Mouse (Mus musculus): ENCODE results near the gene Mindy4. TPM values are rescaled to one million over a fixed set of nuclear protein-coding genes. Genes with fewer than 3 reads are reported as not detected.

Gene Mindy4
- polyA plus RNA-seq (2015; fragmentation: Nextera tagmentation; extraction: Ambion mirVana) = 0.82 and 1.2 TPM in 2 replicates

DNA sequence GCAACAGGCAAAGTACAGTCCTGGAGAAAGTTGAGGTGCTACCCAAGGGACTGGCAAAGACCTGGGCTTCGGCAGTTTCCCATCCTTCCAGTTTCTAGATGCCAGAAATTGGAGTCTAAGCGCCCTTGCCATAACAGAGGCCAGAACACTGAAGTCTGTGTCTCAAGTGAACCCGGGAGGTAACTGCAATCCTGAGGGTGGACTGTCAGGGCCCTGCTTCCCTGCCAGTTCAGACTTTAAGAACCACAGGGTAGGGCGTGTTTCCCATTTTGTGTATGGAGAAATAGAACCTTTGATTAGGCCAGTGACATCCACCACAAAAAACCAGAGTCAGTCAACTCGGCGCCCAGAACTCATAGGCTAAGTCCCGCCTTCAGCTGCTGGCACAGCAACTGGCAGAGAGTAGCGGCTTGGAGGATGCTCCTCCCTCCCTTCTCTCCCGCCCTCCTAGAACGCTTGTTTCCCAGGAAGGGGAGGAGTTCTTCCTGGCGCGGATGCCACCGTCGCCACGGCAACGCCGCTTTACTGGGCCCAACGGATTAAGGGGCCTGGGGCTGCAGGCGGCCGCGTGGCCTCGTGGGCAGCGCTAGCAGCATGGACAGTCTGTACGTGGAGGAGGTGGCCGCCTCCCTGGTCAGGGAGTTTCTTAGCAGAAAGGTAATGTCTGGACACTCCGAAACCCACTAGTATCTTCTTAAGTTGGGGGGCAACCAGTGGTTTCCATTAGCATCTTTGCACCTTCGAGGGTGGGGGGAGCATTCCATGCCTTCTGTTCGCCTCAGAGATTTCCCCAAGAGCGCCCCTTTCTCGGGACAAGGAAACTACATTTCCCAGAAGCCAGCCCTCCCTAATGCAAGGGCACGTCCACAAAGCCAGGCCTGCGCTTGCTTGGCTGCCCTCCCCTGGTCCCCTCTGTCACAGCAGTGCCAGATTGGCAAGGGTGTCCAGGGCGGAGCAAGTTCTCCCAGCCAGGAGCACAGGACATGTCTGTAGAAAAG is at the start of gene Mindy4:
Mindy4 (plus strand) TSS at position 471 of the 998 bp plus-strand sequence.
- H3K27me3 ChIP-seq (ENCODE audit: control insufficient read depth, insufficient read depth, low read depth, low read length) = no peaks in the 10 kb centered on the region

DNA sequence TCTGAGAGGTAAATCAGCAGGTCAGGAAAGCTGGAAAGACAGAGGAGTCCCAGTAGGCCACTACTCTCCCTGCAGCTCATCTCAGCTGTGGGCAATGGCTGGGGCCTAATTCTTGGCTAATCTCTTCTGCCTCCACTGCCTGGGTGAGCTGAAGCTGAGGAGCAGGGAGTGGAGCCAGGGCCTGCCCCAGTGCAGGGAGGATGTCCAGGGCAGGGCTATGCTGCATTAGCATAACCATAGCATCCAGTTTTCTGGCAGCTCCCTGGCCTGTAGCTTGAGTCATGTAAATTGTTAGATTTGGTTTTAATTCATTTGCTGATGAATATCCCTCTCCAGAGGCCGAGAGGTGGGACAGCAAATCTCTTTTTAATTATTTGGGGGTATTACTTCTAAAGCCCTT is 43.9 kb upstream of the Mindy4 start:
- no peak for ATAC-seq (ENCODE audit: low read depth)
- Histone ChIP-seq H3K4me1 (ENCODE audit: control insufficient read depth, low read depth, low read length) (no peaks in the 10 kb centered on the region), H3K27ac (ENCODE audit: low read length) (no peak overlapping the region), H3K36me3 (ENCODE audit: control insufficient read depth, insufficient read depth) (no peaks in the 10 kb centered on the region), H3K9me3 (replicated peaks; ENCODE audit: control insufficient read depth, low read length) (no peaks in the 10 kb centered on the region), H3K4me3 (ENCODE audit: low read depth, low read length) (no peak overlapping the region), H3K4me2 (ENCODE audit: low read depth, low read length) (no peak overlapping the region), H3K27me3 (ENCODE audit: control insufficient read depth, insufficient read depth, low read depth, low read length) (no peaks in the 10 kb centered on the region), H3K9ac (ENCODE audit: low read depth, low read length) (no peak overlapping the region)
- WGBS (ENCODE audit: insufficient replicate concordance) = 26% methylated on average over 1 of the region's 1 CpGs

More for the DNA sequence above, at the start of gene Mindy4:
- no peaks in the 10 kb centered on the region for H3K36me3 ChIP-seq (ENCODE audit: control insufficient read depth, insufficient read depth)
- WGBS (ENCODE audit: insufficient replicate concordance) = 7% methylated on average over 33 of the region's 33 CpGs
- H3K4me2 ChIP-seq (ENCODE audit: low read depth, low read length) = peak within 1 kb of the TSS; percentile 66
- H3K4me1 ChIP-seq (ENCODE audit: control insufficient read depth, low read depth, low read length) = peaks cover 5% of the 10 kb centered on the region; the same call in 1 of the 2 replicates
- H3K9me3 ChIP-seq (replicated peaks; ENCODE audit: control insufficient read depth, low read length) = no peaks in the 10 kb centered on the region
- H3K27ac ChIP-seq (ENCODE audit: low read length) = no peak within 1 kb of the TSS
- H3K9ac ChIP-seq (ENCODE audit: low read depth, low read length) = peak within 1 kb of the TSS; percentile 12; the same call in 1 of the 2 replicates
- peak within 1 kb of the TSS; percentile 59 for H3K4me3 ChIP-seq (ENCODE audit: low read depth, low read length)
- ATAC-seq (ENCODE audit: low read depth) = peak; percentile 87

DNA sequence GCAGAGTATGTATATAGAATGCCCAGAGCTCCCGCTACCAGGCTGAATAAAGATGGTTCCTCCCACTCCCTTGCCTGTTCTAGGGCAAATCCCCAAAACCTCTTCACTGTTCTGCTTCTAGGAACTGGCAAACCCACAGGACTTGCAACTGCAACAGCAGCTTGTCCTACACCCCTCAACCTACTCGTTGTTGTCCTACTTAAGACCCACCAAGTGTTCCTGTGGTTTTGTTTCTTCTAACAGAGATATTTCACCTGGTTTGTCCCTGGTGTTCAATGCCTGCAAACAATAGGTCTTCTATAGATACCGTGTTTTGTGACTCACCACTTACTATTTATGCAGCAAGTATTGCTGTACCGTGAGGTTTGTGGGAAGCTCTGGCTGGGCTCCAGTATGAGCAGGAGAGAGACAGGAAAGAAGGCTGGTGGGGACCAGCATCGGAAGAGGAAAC is 41.8 kb upstream of the Mindy4 start:
- Histone ChIP-seq H3K27me3 (ENCODE audit: control insufficient read depth, insufficient read depth, low read depth, low read length) (no peaks in the 10 kb centered on the region; the same call in 1 of the 2 replicates), H3K4me3 (ENCODE audit: low read depth, low read length) (no peak overlapping the region), H3K36me3 (ENCODE audit: control insufficient read depth, insufficient read depth) (no peaks in the 10 kb centered on the region), H3K4me1 (ENCODE audit: control insufficient read depth, low read depth, low read length) (no peaks in the 10 kb centered on the region), H3K9ac (ENCODE audit: low read depth, low read length) (no peak overlapping the region), H3K27ac (ENCODE audit: low read length) (no peak overlapping the region), H3K4me2 (ENCODE audit: low read depth, low read length) (no peak overlapping the region), H3K9me3 (replicated peaks; ENCODE audit: control insufficient read depth, low read length) (no peaks in the 10 kb centered on the region)
- 47% methylated on average over 5 of the region's 5 CpGs for WGBS (ENCODE audit: insufficient replicate concordance)
- no peak for ATAC-seq (ENCODE audit: low read depth)

DNA sequence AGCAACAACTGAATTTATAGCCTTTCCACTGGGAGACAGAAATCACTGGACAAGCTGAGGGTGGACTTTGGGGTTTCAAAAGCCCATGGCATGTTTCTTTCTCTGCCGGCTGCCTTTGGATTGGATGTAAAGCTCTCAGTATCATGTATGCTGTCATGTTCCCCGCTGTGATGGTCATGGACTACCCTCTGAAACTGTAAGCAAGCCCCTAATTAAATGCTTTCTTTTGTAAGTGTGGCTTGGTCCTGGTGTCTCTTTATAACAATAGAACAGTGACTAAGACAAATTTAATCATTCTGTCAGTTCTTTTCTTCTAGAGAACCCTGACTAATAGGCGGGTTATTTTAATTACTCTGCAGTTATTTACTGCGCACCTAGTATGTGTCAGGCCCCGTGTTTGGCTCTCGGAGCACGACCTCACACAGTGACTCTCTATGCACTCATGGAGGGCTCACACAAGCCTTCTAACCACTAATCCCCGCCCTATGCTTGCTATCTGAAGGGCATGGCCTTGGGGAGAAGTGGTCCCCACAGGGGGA is 40.1 kb upstream of the Mindy4 start:
- no peak for ATAC-seq (ENCODE audit: low read depth)
- H3K9me3 ChIP-seq (replicated peaks; ENCODE audit: control insufficient read depth, low read length) = no peaks in the 10 kb centered on the region
- H3K9ac ChIP-seq (ENCODE audit: low read depth, low read length) = no peak overlapping the region
- no peaks in the 10 kb centered on the region for H3K4me1 ChIP-seq (ENCODE audit: control insufficient read depth, low read depth, low read length)
- H3K27me3 ChIP-seq (ENCODE audit: control insufficient read depth, insufficient read depth, low read depth, low read length) = no peaks in the 10 kb centered on the region; the same call in 1 of the 2 replicates
- WGBS (ENCODE audit: insufficient replicate concordance) = 62% methylated on average over 8 of the region's 8 CpGs
- H3K27ac ChIP-seq (ENCODE audit: low read length) = no peak overlapping the region
- H3K4me2 ChIP-seq (ENCODE audit: low read depth, low read length) = no peak overlapping the region
- H3K4me3 ChIP-seq (ENCODE audit: low read depth, low read length) = no peak overlapping the region
- no peaks in the 10 kb centered on the region for H3K36me3 ChIP-seq (ENCODE audit: control insufficient read depth, insufficient read depth)

DNA sequence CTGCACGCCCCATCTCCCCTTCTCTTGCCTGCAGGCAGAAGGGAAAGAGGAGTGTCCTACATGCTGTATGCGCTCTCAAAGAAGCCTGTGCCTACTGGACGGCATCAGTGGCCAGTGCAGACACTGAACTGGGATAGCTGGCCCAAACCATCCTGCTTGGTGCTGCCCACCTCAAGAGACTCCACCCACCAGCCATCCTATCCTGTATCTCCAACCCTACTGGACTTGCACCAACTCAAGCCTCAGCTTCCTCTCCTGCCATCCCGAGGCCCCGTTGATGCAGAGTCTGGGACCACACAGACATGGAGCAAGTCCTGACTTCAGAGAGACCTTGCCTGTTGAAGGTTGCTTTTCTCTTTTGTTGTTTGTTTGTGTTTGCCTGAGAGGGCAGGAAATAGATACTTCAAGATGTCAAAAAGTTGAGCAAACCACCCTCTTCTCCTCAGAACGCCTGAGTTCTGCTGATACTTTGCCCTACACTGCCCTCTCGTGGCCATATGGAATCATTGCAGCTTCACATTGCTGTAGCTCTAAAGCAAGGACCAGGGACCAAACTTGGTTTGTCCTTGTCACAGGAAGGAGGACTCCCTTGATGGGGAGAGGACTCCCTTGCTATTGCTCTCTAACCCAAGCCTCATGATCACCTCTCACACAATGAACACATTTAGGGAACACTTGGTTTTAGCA is 36.3 kb upstream of the Mindy4 start:
- no peak for ATAC-seq (ENCODE audit: low read depth)
- Histone ChIP-seq H3K9ac (ENCODE audit: low read depth, low read length) (no peak overlapping the region), H3K9me3 (replicated peaks; ENCODE audit: control insufficient read depth, low read length) (no peaks in the 10 kb centered on the region), H3K36me3 (ENCODE audit: control insufficient read depth, insufficient read depth) (no peaks in the 10 kb centered on the region), H3K4me3 (ENCODE audit: low read depth, low read length) (no peak overlapping the region), H3K27ac (ENCODE audit: low read length) (no peak overlapping the region), H3K27me3 (ENCODE audit: control insufficient read depth, insufficient read depth, low read depth, low read length) (no peaks in the 10 kb centered on the region; the same call in 1 of the 2 replicates), H3K4me2 (ENCODE audit: low read depth, low read length) (no peak overlapping the region), H3K4me1 (ENCODE audit: control insufficient read depth, low read depth, low read length) (no peaks in the 10 kb centered on the region)
- WGBS (ENCODE audit: insufficient replicate concordance) = 40% methylated on average over 7 of the region's 7 CpGs

DNA sequence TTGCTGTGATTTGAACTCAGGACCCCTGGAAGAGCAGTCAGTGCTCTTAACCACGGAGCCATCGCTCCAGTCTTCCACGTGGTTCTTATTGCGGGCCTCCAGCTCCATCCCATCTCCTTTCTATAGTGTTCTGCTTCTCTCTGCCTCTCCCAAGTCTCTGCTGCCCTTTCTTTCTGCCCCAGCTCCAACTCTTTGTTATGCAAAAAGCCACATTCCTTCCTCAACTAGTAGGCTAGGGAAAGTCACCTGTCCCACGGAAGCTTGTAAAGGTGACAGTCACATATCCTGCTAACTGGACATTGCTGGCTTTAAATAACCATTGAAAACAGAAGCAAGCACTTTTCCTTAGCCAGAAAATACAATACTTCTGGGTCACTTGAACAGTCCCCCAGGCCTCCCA is 33.4 kb upstream of the Mindy4 start:
- Histone ChIP-seq H3K27me3 (ENCODE audit: control insufficient read depth, insufficient read depth, low read depth, low read length) (no peaks in the 10 kb centered on the region), H3K4me1 (ENCODE audit: control insufficient read depth, low read depth, low read length) (no peaks in the 10 kb centered on the region), H3K36me3 (ENCODE audit: control insufficient read depth, insufficient read depth) (no peaks in the 10 kb centered on the region), H3K4me2 (ENCODE audit: low read depth, low read length) (no peak overlapping the region), H3K9me3 (replicated peaks; ENCODE audit: control insufficient read depth, low read length) (no peaks in the 10 kb centered on the region), H3K4me3 (ENCODE audit: low read depth, low read length) (no peak overlapping the region), H3K9ac (ENCODE audit: low read depth, low read length) (no peak overlapping the region), H3K27ac (ENCODE audit: low read length) (no peak overlapping the region)
- no peak for ATAC-seq (ENCODE audit: low read depth)
- WGBS (ENCODE audit: insufficient replicate concordance) = 55% methylated on average over 5 of the region's 5 CpGs

DNA sequence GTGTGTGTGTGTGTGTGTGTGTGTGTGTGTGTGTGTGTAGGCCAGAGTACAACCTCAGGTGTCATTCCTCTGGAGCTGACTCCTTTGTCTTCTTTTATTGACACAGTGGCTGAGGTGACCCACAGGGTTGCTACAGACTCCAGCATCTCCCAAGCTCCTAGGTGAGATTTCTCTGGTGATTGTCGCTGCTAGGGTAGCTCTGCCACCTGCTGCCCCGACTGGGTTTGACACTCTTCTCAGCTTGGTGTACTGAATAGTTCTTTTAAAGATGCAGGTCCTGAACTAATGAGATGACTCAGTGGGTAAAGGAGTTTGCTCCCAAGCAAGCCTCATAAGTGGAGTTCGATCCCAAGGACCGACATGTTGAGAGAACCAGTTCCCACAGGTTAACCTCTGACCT is 31.5 kb upstream of the Mindy4 start:
- no peak overlapping the region for H3K27ac ChIP-seq (ENCODE audit: low read length)
- no peaks in the 10 kb centered on the region for H3K4me1 ChIP-seq (ENCODE audit: control insufficient read depth, low read depth, low read length)
- H3K9ac ChIP-seq (ENCODE audit: low read depth, low read length) = no peak overlapping the region
- no peaks in the 10 kb centered on the region for H3K36me3 ChIP-seq (ENCODE audit: control insufficient read depth, insufficient read depth)
- H3K27me3 ChIP-seq (ENCODE audit: control insufficient read depth, insufficient read depth, low read depth, low read length) = no peaks in the 10 kb centered on the region
- H3K4me2 ChIP-seq (ENCODE audit: low read depth, low read length) = no peak overlapping the region
- 42% methylated on average over 4 of the region's 4 CpGs for WGBS (ENCODE audit: insufficient replicate concordance)
- no peak overlapping the region for H3K4me3 ChIP-seq (ENCODE audit: low read depth, low read length)
- H3K9me3 ChIP-seq (replicated peaks; ENCODE audit: control insufficient read depth, low read length) = no peaks in the 10 kb centered on the region
- ATAC-seq (ENCODE audit: low read depth) = no peak

DNA sequence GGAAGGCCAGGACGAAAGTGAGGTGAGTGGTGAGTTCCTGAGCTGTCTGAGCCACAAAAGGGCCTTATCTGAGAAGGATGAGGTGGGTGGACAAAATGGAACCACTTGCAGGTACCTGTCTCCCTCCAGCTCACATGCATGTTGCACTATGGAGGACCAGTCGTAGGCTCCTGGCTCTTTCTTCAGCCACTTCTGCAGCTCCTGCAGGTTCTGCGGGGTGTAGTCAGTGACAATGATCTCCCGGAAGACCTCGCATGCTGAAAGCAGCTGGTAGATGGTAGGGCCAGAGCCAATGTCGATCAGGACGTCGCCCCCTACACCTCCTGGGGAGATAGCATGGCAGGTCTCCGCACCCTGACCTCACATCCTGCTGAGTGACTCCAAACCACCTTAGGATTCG is 30.0 kb upstream of the Mindy4 start:
- no peak for ATAC-seq (ENCODE audit: low read depth)
- Histone ChIP-seq H3K4me3 (ENCODE audit: low read depth, low read length) (no peak overlapping the region), H3K4me2 (ENCODE audit: low read depth, low read length) (no peak overlapping the region), H3K27ac (ENCODE audit: low read length) (no peak overlapping the region), H3K9me3 (replicated peaks; ENCODE audit: control insufficient read depth, low read length) (no peaks in the 10 kb centered on the region), H3K27me3 (ENCODE audit: control insufficient read depth, insufficient read depth, low read depth, low read length) (no peaks in the 10 kb centered on the region), H3K4me1 (ENCODE audit: control insufficient read depth, low read depth, low read length) (no peaks in the 10 kb centered on the region), H3K9ac (ENCODE audit: low read depth, low read length) (no peak overlapping the region), H3K36me3 (ENCODE audit: control insufficient read depth, insufficient read depth) (no peaks in the 10 kb centered on the region)
- WGBS (ENCODE audit: insufficient replicate concordance) = 62% methylated on average over 10 of the region's 10 CpGs

Measured in liver, embryonic 16.5 days (tissue).